Mouse (Mus musculus): ENCODE results near the gene Dynlt3. TPM values are rescaled to one million over a fixed set of nuclear protein-coding genes. Genes with fewer than 3 reads are reported as not detected.

The Dynlt3 gene
- polyA plus RNA-seq (2012; rRNA removed): 51.3 and 60.4 TPM in 2 replicates

GRCm38 (mm10) chrX:9662391-9663111 lies at the start of gene Dynlt3:
Gene Dynlt3 (minus strand): TSS chrX:9663003.

Other genes with a start within 250 kb of the Dynlt3 start
- gene Cybb, start 175.2 kb downstream of the Dynlt3 start, polyA plus RNA-seq (2012; rRNA removed): 0.23 and 0.31 TPM in 2 replicates
- gene H2al1o, start 90.6 kb downstream of the Dynlt3 start, polyA plus RNA-seq (2012; rRNA removed): not detected in 2 replicates
- gene Hypm, start 183.9 kb upstream of the Dynlt3 start, polyA plus RNA-seq (2012; rRNA removed): not detected in 2 replicates
- gene H2al3, start 186.7 kb upstream of the Dynlt3 start, polyA plus RNA-seq (2012; rRNA removed): 0.18 TPM in 1 of 2 replicates, not detected in the other
- gene Sytl5, start 222.6 kb upstream of the Dynlt3 start, polyA plus RNA-seq (2012; rRNA removed): 0.41 and 0.49 TPM in 2 replicates

All from central nervous system, embryonic 18 days (tissue).